Mouse (Mus musculus): Measurements from ENCODE around the gene Plppr2.

The Plppr2 gene

GRCm38 (mm10) chr9:21936692-21937570 lies at the start of gene Plppr2:
Plppr2 (plus strand) TSS chr9:21937033.
- DNase-seq (ENCODE audit: extremely low read depth, insufficient read length, low spot score), result peak; percentile 81

GRCm38 (mm10) chr9:21889229-21889628 lies 47.6 kb upstream of the Plppr2 start:
- DNase-seq (ENCODE audit: extremely low read depth, insufficient read length, low spot score), result no peak

- DNase-seq (ENCODE audit: extremely low read depth, insufficient read length, low spot score), result peak; percentile 53
Measured at GRCm38 (mm10) chr9:21901223-21901820, 35.5 kb upstream of the Plppr2 start.

GRCm38 (mm10) chr9:21904031-21904430 lies 32.8 kb upstream of the Plppr2 start:
- DNase-seq (ENCODE audit: extremely low read depth, insufficient read length, low spot score), result no peak

- DNase-seq (ENCODE audit: extremely low read depth, insufficient read length, low spot score), result no peak
Measured at GRCm38 (mm10) chr9:21908216-21908615, 28.6 kb upstream of the Plppr2 start.

GRCm38 (mm10) chr9:21909474-21910223 lies 27.2 kb upstream of the Plppr2 start:
- DNase-seq (ENCODE audit: extremely low read depth, insufficient read length, low spot score), result no peak

GRCm38 (mm10) chr9:21916851-21917492 lies 19.9 kb upstream of the Plppr2 start:
- DNase-seq (ENCODE audit: extremely low read depth, insufficient read length, low spot score), result no peak

- no peak for DNase-seq (ENCODE audit: extremely low read depth, insufficient read length, low spot score)
Measured at GRCm38 (mm10) chr9:21917493-21918034, 19.3 kb upstream of the Plppr2 start.

GRCm38 (mm10) chr9:21918035-21918592 lies 18.7 kb upstream of the Plppr2 start, which contains the start of gene Rab3d:
Rab3d (minus strand) TSS chr9:21918192.
- peak; percentile 95 for DNase-seq (ENCODE audit: extremely low read depth, insufficient read length, low spot score)

GRCm38 (mm10) chr9:21918692-21919384 lies 18.0 kb upstream of the Plppr2 start:
- DNase-seq (ENCODE audit: extremely low read depth, insufficient read length, low spot score), result no peak

- DNase-seq (ENCODE audit: extremely low read depth, insufficient read length, low spot score), result no peak
Measured at GRCm38 (mm10) chr9:21923036-21923435, 13.8 kb upstream of the Plppr2 start.

- no peak for DNase-seq (ENCODE audit: extremely low read depth, insufficient read length, low spot score)
Measured at GRCm38 (mm10) chr9:21923490-21924098, 13.2 kb upstream of the Plppr2 start.

GRCm38 (mm10) chr9:21924099-21924493 lies 12.7 kb upstream of the Plppr2 start:
- DNase-seq (ENCODE audit: extremely low read depth, insufficient read length, low spot score), result peak; percentile 80

GRCm38 (mm10) chr9:21925034-21925433 lies 11.8 kb upstream of the Plppr2 start:
- no peak for DNase-seq (ENCODE audit: extremely low read depth, insufficient read length, low spot score)

- no peak for DNase-seq (ENCODE audit: extremely low read depth, insufficient read length, low spot score)
Measured at GRCm38 (mm10) chr9:21925506-21925905, 11.3 kb upstream of the Plppr2 start.

- DNase-seq (ENCODE audit: extremely low read depth, insufficient read length, low spot score), result no peak
Measured at GRCm38 (mm10) chr9:21926155-21926554, 10.7 kb upstream of the Plppr2 start.

- DNase-seq (ENCODE audit: extremely low read depth, insufficient read length, low spot score), result no peak
Measured at GRCm38 (mm10) chr9:21926784-21927183, 10.0 kb upstream of the Plppr2 start.

GRCm38 (mm10) chr9:21927208-21927753 lies 9.6 kb upstream of the Plppr2 start, which contains the start of the genes Ccdc159 and Tmem205:
Ccdc159 (plus strand) TSS chr9:21927471.
Tmem205 (minus strand) TSS chr9:21927556.
- DNase-seq (ENCODE audit: extremely low read depth, insufficient read length, low spot score), result peak; percentile 96

GRCm38 (mm10) chr9:21929208-21929607 lies 7.6 kb upstream of the Plppr2 start:
- no peak for DNase-seq (ENCODE audit: extremely low read depth, insufficient read length, low spot score)

Measured in 3134 (cell line).